Mouse (Mus musculus): Measurements from ENCODE around the gene Rnf11.

The Rnf11 gene

DNA sequence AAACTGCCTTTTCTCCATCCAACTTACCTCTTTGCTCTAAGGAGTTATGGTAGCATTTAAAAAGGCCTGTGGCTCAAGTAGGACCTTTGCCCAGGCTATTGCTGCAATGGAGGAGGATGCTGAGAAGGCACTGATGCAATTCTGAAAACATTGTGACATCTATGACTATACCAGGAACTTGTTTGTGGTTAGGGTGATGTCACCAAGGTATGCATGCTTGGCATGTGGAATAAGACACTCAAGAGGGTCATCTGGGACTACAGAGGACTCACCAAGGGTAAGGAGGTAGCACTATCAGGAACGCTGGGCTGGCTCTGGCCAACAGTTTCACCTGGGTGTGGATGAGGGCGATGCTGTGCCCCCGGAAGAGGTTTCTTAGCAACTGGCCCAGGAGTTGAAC is at the start of gene Rnf11:
Rnf11 (minus strand) TSS at position 108 of the 400 bp plus-strand sequence.
- DNase-seq (ENCODE audit: low spot score): no peak

DNA sequence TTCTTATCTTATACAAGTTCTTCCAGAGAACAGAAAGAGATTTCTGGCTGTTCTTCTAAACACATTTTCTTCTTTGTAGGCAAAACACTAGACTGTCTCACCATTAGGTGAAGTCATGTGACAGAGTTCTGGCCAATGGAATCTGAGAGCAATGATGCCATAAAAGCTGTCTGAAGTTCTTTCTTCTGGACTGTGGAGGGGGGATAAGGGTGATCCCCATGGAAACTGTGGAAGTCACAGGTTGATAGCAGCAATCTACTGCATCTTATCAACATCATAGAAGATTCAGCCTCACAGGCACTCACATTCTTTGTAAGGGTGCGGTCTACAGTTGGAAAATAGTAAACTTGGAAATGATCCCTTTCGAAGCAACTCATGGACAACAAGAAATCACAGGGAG is 46.6 kb upstream of the Rnf11 start, which contains the start of gene 4930522H14Rik:
4930522H14Rik (minus strand) TSS at position 187 of the 400 bp plus-strand sequence.
- DNase-seq (ENCODE audit: low spot score): no peak

DNA sequence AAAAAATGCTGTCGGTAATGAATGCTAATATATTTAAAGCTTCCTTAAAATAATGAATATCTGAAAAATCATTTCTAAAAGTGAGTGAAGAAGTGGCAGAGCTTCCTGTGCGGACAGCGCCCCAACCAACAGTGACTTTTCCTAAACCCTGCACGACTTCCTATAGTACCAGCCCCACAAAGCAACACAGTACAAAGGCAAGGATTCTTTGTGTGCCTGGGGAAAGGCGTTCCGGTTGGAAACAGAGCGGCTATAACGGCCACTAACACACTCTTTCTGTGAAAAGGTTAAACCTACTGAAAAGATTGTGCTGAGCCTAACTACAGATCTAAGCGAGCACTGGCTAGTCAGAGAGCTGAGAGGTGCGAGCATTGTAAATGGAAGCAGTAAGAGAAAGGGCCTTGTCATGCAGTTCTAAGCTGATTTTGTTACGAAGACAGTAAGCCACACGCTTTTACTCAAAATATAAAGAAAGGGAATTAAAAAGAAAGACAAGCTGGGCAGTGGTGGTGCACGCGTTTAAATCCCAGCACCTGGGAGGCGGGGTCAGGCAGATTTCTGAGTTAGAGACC is 45.8 kb upstream of the Rnf11 start:
- no peak for DNase-seq (ENCODE audit: low spot score)

DNA sequence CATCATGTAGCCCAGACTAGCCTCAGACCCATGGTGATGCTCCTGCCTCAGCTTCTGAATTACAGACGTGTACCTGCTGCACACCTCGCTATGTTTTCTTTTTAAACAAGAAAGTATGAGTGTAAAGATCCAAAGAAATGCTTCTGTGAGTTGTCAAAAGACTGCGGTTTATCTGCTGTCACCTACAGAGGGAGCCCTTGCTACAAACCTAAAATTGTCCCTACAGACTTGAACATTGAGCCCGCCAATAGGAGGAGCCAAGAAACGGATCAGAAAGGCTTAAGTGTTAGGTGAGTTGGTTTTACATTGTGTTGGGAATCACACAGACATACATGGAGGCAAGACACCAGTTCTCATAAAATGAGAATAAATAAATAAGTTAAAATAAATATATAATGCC is 20.4 kb upstream of the Rnf11 start:
- peak; percentile 61 for DNase-seq (ENCODE audit: low spot score)

- no peak for DNase-seq (ENCODE audit: low spot score)
These were observed 13.9 kb upstream of the Rnf11 start for GRCm38 (mm10) chr4:109498476-109498875.

DNA sequence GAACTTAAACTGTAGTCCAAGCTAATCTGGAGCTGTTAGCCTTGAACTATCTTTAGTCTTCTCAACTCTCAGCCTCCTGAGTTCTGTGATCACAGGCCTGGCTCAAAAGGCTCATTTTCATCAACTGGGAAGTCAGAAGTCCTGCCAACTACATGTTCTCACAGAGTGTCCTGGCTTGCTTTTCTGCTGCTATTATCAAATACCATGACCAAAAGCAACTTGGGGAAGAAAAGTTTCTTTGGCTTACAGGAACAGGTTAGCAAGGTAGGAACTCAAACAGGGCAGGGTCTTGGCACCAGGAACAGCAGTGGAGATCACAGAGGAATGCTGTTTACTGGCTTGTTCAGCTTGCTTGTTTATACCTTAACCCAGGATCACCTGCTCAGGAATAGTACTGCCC is 9.1 kb upstream of the Rnf11 start:
- no peak for DNase-seq (ENCODE audit: low spot score)

- DNase-seq (ENCODE audit: low spot score): no peak
These were observed 4.3 kb upstream of the Rnf11 start for GRCm38 (mm10) chr4:109488812-109489211.

DNA sequence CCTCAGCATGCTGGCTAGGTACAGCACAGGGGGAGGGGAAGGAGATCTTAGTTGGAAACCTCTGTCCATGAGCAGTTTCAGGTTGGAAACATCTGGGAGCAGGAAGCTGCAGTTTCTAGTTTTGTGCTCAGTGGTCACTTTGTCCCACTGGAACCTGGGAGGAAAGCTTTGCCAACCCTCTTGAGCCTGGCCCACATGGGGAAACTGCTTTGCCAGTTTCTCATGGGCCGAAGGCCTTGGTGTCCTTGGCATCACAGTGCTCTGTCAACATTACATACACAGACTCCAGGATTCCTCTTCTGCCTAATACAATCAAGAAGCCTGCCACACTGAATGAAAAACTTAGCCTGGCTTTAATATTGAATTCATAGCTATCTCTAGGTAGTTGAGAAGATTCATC is 1.8 kb downstream of the Rnf11 start:
- DNase-seq (ENCODE audit: low spot score): no peak

- DNase-seq (ENCODE audit: low spot score): no peak
These were observed 3.1 kb downstream of the Rnf11 start for GRCm38 (mm10) chr4:109481424-109481823.

- no peak for DNase-seq (ENCODE audit: low spot score)
These were observed 7.1 kb downstream of the Rnf11 start for GRCm38 (mm10) chr4:109477454-109477853.

GRCm38 (mm10) chr4:109476554-109477014 is 7.9 kb downstream of the Rnf11 start:
- peak; percentile 91 for DNase-seq (ENCODE audit: low spot score)

GRCm38 (mm10) chr4:109475577-109476553 is 8.7 kb downstream of the Rnf11 start:
- DNase-seq (ENCODE audit: low spot score): peak; percentile 24

DNA sequence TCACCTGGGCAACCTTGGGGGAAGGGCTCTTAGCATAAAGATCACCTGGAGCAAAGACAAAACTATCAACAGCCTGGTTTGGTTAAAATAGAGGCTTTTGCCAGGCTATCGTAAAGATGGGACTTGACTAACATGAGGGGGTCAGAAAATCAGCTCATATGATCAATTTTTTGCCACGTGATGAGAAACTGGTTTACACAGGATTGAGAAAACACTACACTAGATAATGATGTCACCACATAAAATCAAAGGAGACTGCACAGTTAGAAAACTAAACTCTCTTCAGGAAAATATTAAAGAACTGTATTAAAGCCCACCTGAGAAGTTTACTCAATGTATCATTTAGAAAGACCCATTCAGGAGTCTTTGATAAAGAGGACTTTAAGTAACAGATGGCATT is 9.4 kb downstream of the Rnf11 start:
- no peak for DNase-seq (ENCODE audit: low spot score)

- DNase-seq (ENCODE audit: low spot score): no peak
These were observed 12.0 kb downstream of the Rnf11 start for GRCm38 (mm10) chr4:109472566-109472965.

DNA sequence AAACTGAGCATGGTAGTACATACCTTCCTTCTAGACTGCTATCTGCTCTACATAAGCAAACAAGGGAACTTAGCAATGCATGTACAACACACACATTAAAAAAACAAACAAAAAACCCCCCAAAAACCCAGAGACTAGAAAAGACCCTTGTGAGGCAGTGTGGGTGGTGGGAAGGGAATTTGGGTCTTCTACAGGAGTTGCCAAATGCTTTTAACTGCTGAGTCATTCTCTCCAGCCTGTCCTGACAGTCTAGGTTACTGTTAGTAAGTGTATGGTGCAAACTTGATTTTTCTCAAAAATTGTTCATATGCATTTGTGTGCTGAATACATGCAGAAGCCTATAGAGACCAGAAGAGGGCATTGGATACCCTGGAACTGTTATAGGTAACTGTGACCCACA is 12.9 kb downstream of the Rnf11 start:
- no peak for DNase-seq (ENCODE audit: low spot score)

DNA sequence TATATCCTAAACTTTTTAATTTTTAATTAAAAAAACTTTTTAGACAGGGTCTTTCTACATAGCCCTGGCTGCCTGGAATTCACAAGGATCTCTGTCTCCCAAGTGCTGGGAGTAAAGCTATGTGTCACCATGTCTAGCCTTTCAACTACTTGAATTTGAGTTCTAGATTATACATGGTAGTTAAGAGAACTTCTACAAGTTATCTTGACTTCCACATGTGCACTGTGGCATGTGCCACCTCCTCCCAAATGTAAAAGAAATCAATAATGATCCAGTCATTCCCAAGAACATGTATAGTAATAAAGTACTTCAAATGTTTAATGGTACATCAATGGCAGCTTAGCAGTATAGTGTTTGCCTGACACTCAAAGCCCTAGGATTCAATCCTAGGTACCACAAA is 16.8 kb downstream of the Rnf11 start:
- no peak for DNase-seq (ENCODE audit: low spot score)

- DNase-seq (ENCODE audit: low spot score): no peak
These were observed 20.6 kb downstream of the Rnf11 start for GRCm38 (mm10) chr4:109463892-109464291.

GRCm38 (mm10) chr4:109460421-109461179 is 23.9 kb downstream of the Rnf11 start:
- DNase-seq (ENCODE audit: low spot score): no peak

DNA sequence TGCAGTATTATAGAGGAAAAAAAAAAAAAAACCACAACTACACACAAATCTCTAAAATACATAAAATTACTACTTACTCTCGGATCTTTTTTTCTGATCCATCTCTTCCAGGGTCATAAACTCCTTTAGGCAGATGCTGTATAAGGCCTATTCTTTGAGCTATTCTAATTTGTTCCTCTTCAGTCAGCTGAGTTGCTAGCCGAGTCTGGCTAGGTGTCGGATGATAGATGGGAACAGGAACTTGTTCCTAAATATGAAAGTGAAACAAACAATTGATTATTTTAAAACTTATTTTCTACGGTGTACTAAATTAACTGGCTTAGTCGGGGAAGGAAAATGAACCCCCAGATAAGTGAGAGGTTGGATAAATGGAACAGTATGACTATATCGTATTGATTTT is 27.7 kb downstream of the Rnf11 start:
- no peak for DNase-seq (ENCODE audit: low spot score)

GRCm38 (mm10) chr4:109448531-109448930 is 36.0 kb downstream of the Rnf11 start:
- no peak for DNase-seq (ENCODE audit: low spot score)

- no peak for DNase-seq (ENCODE audit: low spot score)
These were observed 38.6 kb downstream of the Rnf11 start for GRCm38 (mm10) chr4:109445956-109446355.

GRCm38 (mm10) chr4:109445397-109445796 is 39.1 kb downstream of the Rnf11 start:
- no peak for DNase-seq (ENCODE audit: low spot score)
